Mouse (Mus musculus): ENCODE measurements around the gene Sec31a. TPM values are rescaled to one million over a fixed set of nuclear protein-coding genes. Genes with fewer than 3 reads are reported as not detected.
A peak's percentile ranks its signal among the peaks of the same experiment; 100 is the strongest.

Sec31a gene
- total and polyA plus RNA-seq, 3 experiments: 61.2 to 165 TPM; not detected in 1

DNA sequence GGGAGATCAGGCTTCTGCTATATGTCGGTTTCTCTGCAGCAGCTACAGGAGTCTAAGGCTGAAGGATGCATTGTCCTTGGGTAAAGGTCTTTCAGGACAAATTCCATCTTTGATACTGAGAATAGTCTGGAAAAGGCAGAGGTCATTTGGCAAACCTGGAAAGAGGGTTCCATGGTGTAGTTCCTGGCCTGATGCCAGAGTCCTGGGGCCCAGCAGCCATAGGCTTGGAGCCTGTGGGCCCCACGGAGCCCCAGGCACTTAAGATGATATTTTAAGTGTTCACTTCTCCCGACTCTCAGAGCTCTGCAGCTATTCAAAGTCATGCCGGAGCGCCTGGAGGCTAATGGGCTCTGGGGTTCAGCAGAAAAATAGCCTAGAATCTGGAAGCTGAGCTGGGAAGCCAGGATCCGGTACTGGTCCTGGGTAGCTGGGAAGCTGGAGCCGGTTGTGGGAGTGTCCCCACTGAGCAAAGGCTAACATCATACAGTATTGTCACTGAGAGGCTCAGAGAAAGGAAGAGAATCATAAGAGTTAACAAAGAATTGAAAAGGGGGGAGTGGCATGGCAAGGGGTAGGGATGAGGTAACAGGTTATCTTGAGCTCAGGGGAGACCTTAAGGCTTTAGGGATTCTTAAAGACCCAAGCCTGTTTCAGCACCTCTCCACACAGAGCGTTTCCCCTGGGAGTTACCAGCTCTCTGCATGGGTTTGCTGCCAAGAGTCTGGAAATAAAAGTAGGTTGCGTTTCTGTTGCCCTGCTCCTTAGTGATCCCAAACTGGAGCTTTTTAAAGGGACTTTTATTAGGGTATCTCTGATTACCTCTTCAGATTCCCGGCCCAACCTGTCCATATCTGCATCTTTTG, 62.8 kb downstream of the Sec31a start:
- Histone ChIP-seq H3K9ac (ENCODE audit: control insufficient read depth, low read depth, low read length, poor library complexity, severe bottlenecking) (no peak overlapping the region), H3K9me3 (replicated peaks; ENCODE audit: insufficient read depth, low read length) (no peaks in the 10 kb centered on the region), H3K36me3 (ENCODE audit: control insufficient read depth in 1 of 2, insufficient read depth in 2 of 2, low read length in 2 of 2) (no peaks in the 10 kb centered on the region), H3K27ac (ENCODE audit: control insufficient read depth, low read depth, low read length) (no peak overlapping the region), H3K79me2 (ENCODE audit: control insufficient read depth, insufficient read depth, low read length, poor library complexity) (no peaks in the 10 kb centered on the region), H3K4me3 (ENCODE audit: control insufficient read depth in 1 of 2, insufficient read depth in 1 of 2, low read depth in 2 of 2, low read length in 2 of 2) (no peak overlapping the region), H3K4me1 (ENCODE audit: control insufficient read depth in 1 of 2, insufficient read depth in 2 of 2, low read length in 2 of 2) (peaks cover 0 to 3% of the 10 kb centered on the region in 2 experiments; a peak in 1 of 4 replicates), H3K27me3 (ENCODE audit: control insufficient read depth in 1 of 2, insufficient read depth in 2 of 2, low read length in 2 of 2) (no peaks in the 10 kb centered on the region; a peak in 1 of 4 replicates)
- no peak for DNase-seq (ENCODE audit: low read depth, low spot score)
- no peak for TF ChIP-seq ZC3H11A (IDR thresholded peaks at IDR 0.05; ENCODE audit: low read depth, low read length)
- TF ChIP-seq UBTF (IDR thresholded peaks at IDR 0.05; ENCODE audit: borderline replicate concordance, insufficient read depth, low read depth, low read length): no peak
- TF ChIP-seq USF2 (IDR thresholded peaks at IDR 0.05; ENCODE audit: borderline replicate concordance in 1 of 2, insufficient read depth in 1 of 2, low read depth in 1 of 2, low read length in 2 of 2): no peak
- TF ChIP-seq ZNF384 (IDR thresholded peaks at IDR 0.05; ENCODE audit: low read depth, low read length): no peak
- TF ChIP-seq ELF1 (IDR thresholded peaks at IDR 0.05; ENCODE audit: low read depth, low read length): no peak
- no peak for TF ChIP-seq E2F4 (IDR thresholded peaks at IDR 0.05; ENCODE audit: borderline replicate concordance, low read depth, low read length)
- TF ChIP-seq ETS1 (IDR thresholded peaks at IDR 0.05; ENCODE audit: low read depth, low read length): no peak
- TF ChIP-seq TAL1 (IDR thresholded peaks at IDR 0.05; ENCODE audit: low read length): no peak
- TF ChIP-seq NELFE (IDR thresholded peaks at IDR 0.05; ENCODE audit: low read depth, low read length): no peak
- no peak for TF ChIP-seq BHLHE40 (IDR thresholded peaks at IDR 0.05; ENCODE audit: borderline replicate concordance, low read depth, low read length)
- no peak for TF ChIP-seq HCFC1 (IDR thresholded peaks at IDR 0.05; ENCODE audit: low read depth, low read length)
- TF ChIP-seq KAT2A (conservative IDR thresholded peaks at IDR 0.05; ENCODE audit: low read depth, low read length): no peak
- TF ChIP-seq CHD1 (IDR thresholded peaks at IDR 0.05; ENCODE audit: low read depth, low read length): no peak
- no peak for TF ChIP-seq POLR2A (IDR thresholded peaks at IDR 0.05; ENCODE audit: control insufficient read depth in 1 of 2, insufficient read depth in 1 of 2, low read depth in 1 of 2, low read length in 2 of 2, poor library complexity in 1 of 2)
- no peak for TF ChIP-seq JUND (IDR thresholded peaks at IDR 0.05; ENCODE audit: low read depth, low read length)
- no peak for TF ChIP-seq TBP (IDR thresholded peaks at IDR 0.05; ENCODE audit: low read depth, low read length)

DNA sequence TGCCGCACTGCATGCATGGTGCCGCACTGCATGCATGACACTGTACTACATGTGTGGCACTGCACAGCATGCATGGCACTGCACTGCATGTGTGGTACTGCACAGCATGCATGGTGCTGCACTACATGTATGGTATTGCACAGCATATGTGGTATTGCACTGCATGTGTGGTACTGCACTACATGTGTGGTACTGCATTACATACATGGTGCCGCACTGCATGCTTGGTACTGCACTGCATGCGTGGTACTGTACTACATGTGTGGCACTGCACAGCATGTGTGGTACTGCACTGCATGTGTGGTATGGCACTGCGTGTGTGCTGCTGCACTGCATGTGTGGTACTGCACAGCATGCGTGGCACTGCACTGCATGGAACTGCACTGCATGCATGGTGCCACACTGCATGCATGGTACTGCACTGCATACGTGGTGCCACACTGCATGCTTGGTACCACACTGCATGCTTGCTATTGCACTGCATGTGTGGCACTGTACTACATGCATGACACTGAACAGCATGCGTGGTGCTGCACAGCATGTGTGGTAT, 65.1 kb downstream of the Sec31a start:
- no peaks in the 10 kb centered on the region for H3K4me1 ChIP-seq (ENCODE audit: control insufficient read depth in 1 of 2, insufficient read depth in 2 of 2, low read length in 2 of 2)
- H3K79me2 ChIP-seq (ENCODE audit: control insufficient read depth, insufficient read depth, low read length, poor library complexity): no peaks in the 10 kb centered on the region
- H3K9me3 ChIP-seq (replicated peaks; ENCODE audit: insufficient read depth, low read length): no peaks in the 10 kb centered on the region
- H3K27me3 ChIP-seq (ENCODE audit: control insufficient read depth in 1 of 2, insufficient read depth in 2 of 2, low read length in 2 of 2): no peaks in the 10 kb centered on the region
- no peak overlapping the region for H3K27ac ChIP-seq (ENCODE audit: control insufficient read depth, low read depth, low read length)
- TF ChIP-seq UBTF (IDR thresholded peaks at IDR 0.05; ENCODE audit: borderline replicate concordance, insufficient read depth, low read depth, low read length) (no peak), POLR2AphosphoS5 (IDR thresholded peaks at IDR 0.05; ENCODE audit: borderline replicate concordance, low read depth, low read length) (peak; percentile 42; the same call in 1 of the 2 replicates)
- H3K36me3 ChIP-seq (ENCODE audit: control insufficient read depth in 1 of 2, insufficient read depth in 2 of 2, low read length in 2 of 2): no peaks in the 10 kb centered on the region
- no peak overlapping the region for H3K4me3 ChIP-seq (ENCODE audit: control insufficient read depth in 1 of 2, insufficient read depth in 1 of 2, low read depth in 2 of 2, low read length in 2 of 2)
- DNase-seq (ENCODE audit: low read depth, low spot score): no peak
- no peak overlapping the region for H3K9ac ChIP-seq (ENCODE audit: control insufficient read depth, low read depth, low read length, poor library complexity, severe bottlenecking)
